Mouse (Mus musculus) small intestine, adult 2 months (tissue): ENCODE measurements around the gene Tmem144.

Source experiments
- CTCF ChIP-seq: fragments of 200-500 bp; IDR thresholded peaks from 2 replicates; pipeline ENCODE4 v1.5.1; 2012; ENCODE audit warnings: low read depth, mild to moderate bottlenecking, control low read depth, inconsistent platforms, low read length, moderate library complexity, mixed read lengths; ENCODE audit not compliant: insufficient replicate concordance, insufficient read length; ENCODE audit errors: extremely low read depth
- POLR2A ChIP-seq: fragments of 200-500 bp; IDR thresholded peaks from 2 replicates; pipeline ENCODE4 v1.6.1; 2012; ENCODE audit warnings: low read depth, mild to moderate bottlenecking, control low read depth, inconsistent platforms, low read length, moderate library complexity

GRCm38 (mm10) chr3:79885686-79886356, 33.2 kb upstream of the Tmem144 start:
- TF ChIP-seq POLR2A (no peak), CTCF (no peak)
